Mouse (Mus musculus) left cerebral cortex, postnatal 10 days (tissue): ENCODE results near the gene Qrfp. TPM values are rescaled to one million over a fixed set of nuclear protein-coding genes. Genes with fewer than 3 reads are reported as not detected.

ENCODE experiments used
- total RNA-seq, 2 experiments: library from RNA; stranded (reverse); gene quantifications; 2 replicates each; pipeline ENCODE4 v1.2.3; 2021

Gene Qrfp
- total RNA-seq, 2 experiments from 2014 or later = not detected

Other genes with a start within 250 kb of the Qrfp start
- 10 to 100 TPM; 43.0 to 45.6 TPM for gene Fubp3, start 237.9 kb downstream of the Qrfp start, total RNA-seq
- gene Prdm12, start 170.5 kb downstream of the Qrfp start, total RNA-seq = under 1 TPM; 0.36 to 0.54 TPM
- gene Exosc2, start 139.9 kb downstream of the Qrfp start, total RNA-seq = 10 to 100 TPM; 24.2 to 26.3 TPM
- gene Abl1, start 122.2 kb downstream of the Qrfp start, total RNA-seq = 10 to 100 TPM; 39.7 to 40.5 TPM
- gene Fibcd1, start 35.4 kb upstream of the Qrfp start, total RNA-seq = 10 to 100 TPM in 1 of 2 experiments, 1 to 10 TPM in 1; 7.0 to 13.3 TPM
- 1 to 10 TPM; 8.8 to 9.2 TPM for gene Lamc3, start 76.7 kb upstream of the Qrfp start, total RNA-seq
- gene Aif1l, start 139.6 kb upstream of the Qrfp start, total RNA-seq = 1 to 10 TPM; 3.7 to 5.4 TPM
- 10 to 100 TPM; 42.0 to 43.5 TPM for gene Nup214, start 163.9 kb upstream of the Qrfp start, total RNA-seq